Mouse (Mus musculus) G1E-ER4 (cell line): ENCODE measurements at regions not wholly inside any gene's neighbourhood (a gene's known extent, or its start where the extent isn't known, plus 50 kb on each side); places are given as distances from the start of the nearest gene placed in this dataset.

Experiments
- GATA1 ChIP-seq: IDR thresholded peaks from one replicate; pipeline ENCODE4 v1.8.0; 2012; ENCODE audit warnings: low read length, inconsistent platforms

GRCm38 (mm10) chr2:45283811-45284210 lies 166.6 kb upstream of the Zeb2 start:
- no peak for TF ChIP-seq GATA1

- TF ChIP-seq GATA1 = no peak
Measured at GRCm38 (mm10) chr2:45279490-45279889, 162.3 kb upstream of the Zeb2 start.

- TF ChIP-seq GATA1 = no peak
Measured at GRCm38 (mm10) chr2:45277602-45278001, 160.4 kb upstream of the Zeb2 start.

DNA sequence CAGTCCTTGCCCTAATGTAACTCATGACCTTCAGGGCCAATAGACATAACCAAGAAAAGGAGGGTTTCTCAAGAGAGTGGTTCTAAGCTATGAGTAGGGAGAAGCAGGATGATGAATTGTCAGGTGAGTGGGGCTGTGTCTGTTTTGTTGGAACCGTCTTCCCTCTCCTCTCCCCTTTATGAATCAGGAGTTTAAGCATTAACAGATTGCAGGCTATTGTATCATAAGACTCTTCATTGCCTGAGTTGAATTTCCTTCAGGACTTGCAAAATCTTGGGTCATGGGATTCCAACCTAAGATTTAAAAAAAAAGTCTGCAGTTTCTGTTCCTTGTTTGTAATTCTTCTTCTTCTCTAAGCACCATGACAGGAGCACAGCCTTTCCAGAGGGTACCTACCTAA lies 159.5 kb upstream of the Zeb2 start:
- no peak for TF ChIP-seq GATA1

- no peak for TF ChIP-seq GATA1
Measured at GRCm38 (mm10) chr2:45270035-45270434, 152.8 kb upstream of the Zeb2 start.

- no peak for TF ChIP-seq GATA1
Measured at GRCm38 (mm10) chr2:45265819-45266218, 148.6 kb upstream of the Zeb2 start.

DNA sequence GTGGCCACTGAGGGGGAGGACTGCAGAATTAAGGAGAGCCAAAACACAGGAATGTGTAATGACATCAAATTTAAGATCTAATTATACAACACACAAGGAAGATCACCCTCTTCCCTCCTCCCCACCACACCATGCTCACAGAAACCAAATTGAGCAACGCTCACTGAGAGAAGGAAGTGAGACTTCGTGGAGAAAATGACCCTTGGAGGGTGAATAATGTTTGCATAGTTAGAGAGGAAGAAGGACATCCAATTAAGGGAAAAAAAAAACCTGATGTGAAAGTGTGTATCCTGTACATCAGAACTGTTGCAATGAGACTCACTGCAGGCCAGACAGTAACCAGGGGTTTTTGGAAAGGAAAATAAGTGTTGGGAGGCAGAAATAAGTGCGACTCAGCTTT lies 144.8 kb upstream of the Zeb2 start:
- TF ChIP-seq GATA1 = no peak

- TF ChIP-seq GATA1 = no peak
Measured at GRCm38 (mm10) chr2:45258897-45259296, 141.7 kb upstream of the Zeb2 start.

DNA sequence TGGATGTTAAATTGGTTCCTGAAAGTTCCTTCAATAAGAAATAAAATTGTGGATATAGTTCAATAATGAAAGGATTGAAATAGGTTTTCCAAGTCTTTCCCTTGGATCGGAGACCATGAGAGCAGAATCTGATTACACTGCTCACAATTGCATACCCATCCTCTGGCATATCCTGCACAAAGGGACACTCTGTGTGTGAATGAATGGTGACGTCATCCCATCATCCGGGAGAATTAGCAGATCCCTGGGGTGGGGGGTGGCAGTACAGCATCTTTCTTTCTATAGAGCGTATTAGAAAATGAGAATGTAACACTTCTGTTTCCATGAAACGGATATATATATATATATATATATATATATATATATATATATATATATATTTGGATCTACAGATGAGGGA lies 139.2 kb upstream of the Zeb2 start:
- no peak for TF ChIP-seq GATA1

DNA sequence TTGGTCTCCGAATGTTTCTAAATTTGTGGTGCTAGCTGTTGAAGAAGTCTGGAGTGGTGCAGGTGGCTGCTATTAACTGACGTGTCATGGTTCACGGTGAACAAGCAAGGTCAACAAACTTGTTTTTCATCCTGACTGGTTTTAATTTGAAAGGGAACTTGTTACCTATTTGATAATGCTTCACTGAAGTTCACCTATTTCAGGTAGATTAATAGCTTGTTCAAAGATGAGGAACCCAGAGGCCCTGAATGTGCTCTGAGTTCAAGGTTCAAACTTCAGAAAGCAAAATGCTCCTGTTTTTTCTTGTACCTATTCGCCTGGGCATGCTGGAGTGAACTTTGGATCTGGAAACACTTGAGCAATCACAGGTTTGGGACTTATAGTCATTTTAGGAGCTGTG lies 136.7 kb upstream of the Zeb2 start:
- TF ChIP-seq GATA1 = no peak

DNA sequence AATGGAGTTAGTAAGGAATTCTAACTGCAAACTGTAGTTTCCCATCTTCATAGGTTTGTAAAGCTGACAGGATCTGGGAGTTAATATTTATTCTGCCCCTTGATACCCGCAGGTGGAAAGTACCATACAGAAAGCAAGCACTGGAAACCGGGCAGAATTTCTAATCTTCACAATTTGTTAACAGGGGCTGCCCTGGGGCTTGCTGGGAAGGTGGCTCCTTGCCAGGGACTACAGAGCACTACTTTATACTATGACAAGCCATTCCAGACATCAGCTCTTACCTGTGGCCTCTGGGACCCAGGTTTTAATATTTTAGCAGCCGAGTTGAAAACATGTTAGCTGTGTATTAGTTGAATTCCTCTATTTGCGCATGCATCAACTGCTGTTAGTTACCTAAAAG lies 135.1 kb upstream of the Zeb2 start:
- no peak for TF ChIP-seq GATA1

- TF ChIP-seq GATA1 = no peak
Measured at GRCm38 (mm10) chr2:45249658-45250057, 132.5 kb upstream of the Zeb2 start.

GRCm38 (mm10) chr2:45246061-45246945 lies 129.1 kb upstream of the Zeb2 start:
- TF ChIP-seq GATA1 = no peak

DNA sequence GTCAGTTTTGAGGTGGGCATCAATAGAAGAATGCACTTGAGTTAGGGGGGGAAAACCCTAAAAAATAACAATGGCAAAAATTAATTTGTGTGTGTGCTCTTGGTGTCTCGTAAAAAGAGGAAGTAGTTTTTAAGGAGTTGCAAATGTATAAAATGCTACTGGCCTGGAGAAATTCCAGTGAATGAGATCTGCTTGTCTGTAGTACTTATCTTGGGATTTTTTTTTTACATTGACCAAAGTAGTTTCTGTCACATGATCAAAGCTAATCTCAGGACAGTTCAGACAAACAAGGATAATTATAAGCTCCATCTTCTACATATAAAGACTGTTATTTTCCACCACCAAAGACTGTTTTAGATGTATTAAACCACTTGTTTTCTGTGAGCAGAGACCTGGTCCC lies 128.3 kb upstream of the Zeb2 start:
- no peak for TF ChIP-seq GATA1

DNA sequence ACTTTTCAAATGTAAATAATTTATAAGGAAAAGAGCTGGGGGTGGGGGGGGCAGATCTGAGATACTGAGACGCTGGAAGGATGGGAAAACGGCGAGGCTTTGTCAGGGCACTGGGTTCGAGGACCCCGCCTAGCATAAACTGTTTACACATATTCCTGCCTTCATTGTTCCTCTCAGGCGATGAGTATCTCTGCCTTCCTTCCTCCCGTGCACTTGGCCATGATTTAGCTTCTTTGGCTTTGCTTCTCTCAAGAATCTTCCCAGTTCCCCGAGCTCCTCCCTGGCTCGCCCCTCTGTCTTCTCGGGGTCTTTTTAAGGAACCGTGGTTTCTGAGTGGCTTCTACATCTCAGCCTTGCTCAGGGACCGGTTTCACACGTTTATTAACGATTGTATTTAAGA lies 127.3 kb upstream of the Zeb2 start:
- TF ChIP-seq GATA1 = no peak

GRCm38 (mm10) chr2:45239501-45240292 lies 122.5 kb upstream of the Zeb2 start:
- peak; percentile 94 for TF ChIP-seq GATA1

- no peak for TF ChIP-seq GATA1
Measured at GRCm38 (mm10) chr2:45239001-45239400, 121.8 kb upstream of the Zeb2 start.
